Mouse (Mus musculus): ENCODE measurements around the gene Prtn3. TPM values are rescaled to one million over a fixed set of nuclear protein-coding genes. Genes with fewer than 3 reads are reported as not detected.

The Prtn3 gene
- polyA plus RNA-seq, 1 experiment from 2014 or later = 7.2 TPM

GRCm38 (mm10) chr10:79917532-79918100 is 43.3 kb downstream of the Prtn3 start:
- no peaks in the 10 kb centered on the region for H3K36me3 ChIP-seq (ENCODE audit: control insufficient read depth, insufficient read depth, low read length)
- H3K4me2 ChIP-seq (ENCODE audit: low read depth, low read length) = peak overlapping the region; percentile 93; the same call in 1 of the 2 replicates
- no peak overlapping the region for H3K9ac ChIP-seq (ENCODE audit: low read length)
- no peaks in the 10 kb centered on the region for H3K9me3 ChIP-seq (replicated peaks; ENCODE audit: control insufficient read depth, low read length)
- ATAC-seq (ENCODE audit: insufficient read depth, low FRiP score) = no peak
- H3K4me1 ChIP-seq (ENCODE audit: control insufficient read depth, insufficient read depth, low read length) = peaks cover 48% of the 10 kb centered on the region
- peaks cover 49% of the 10 kb centered on the region for H3K27me3 ChIP-seq (ENCODE audit: control insufficient read depth, insufficient read depth, low read length)
- 61% methylated on average over 5 of the region's 5 CpGs for WGBS
- no peak overlapping the region for H3K27ac ChIP-seq (ENCODE audit: low read length)
- peak overlapping the region; percentile 72; the same call in 1 of the 2 replicates for H3K4me3 ChIP-seq (replicated peaks; ENCODE audit: low read length)

GRCm38 (mm10) chr10:79918231-79919078 is 44.2 kb downstream of the Prtn3 start:
- H3K27ac ChIP-seq (ENCODE audit: low read length) = no peak overlapping the region
- peaks cover 51% of the 10 kb centered on the region for H3K27me3 ChIP-seq (ENCODE audit: control insufficient read depth, insufficient read depth, low read length)
- H3K4me1 ChIP-seq (ENCODE audit: control insufficient read depth, insufficient read depth, low read length) = peaks cover 48% of the 10 kb centered on the region
- peak overlapping the region; percentile 8 for H3K9ac ChIP-seq (ENCODE audit: low read length)
- no peak for ATAC-seq (ENCODE audit: insufficient read depth, low FRiP score)
- H3K36me3 ChIP-seq (ENCODE audit: control insufficient read depth, insufficient read depth, low read length) = no peaks in the 10 kb centered on the region
- 11% methylated on average over 35 of the region's 35 CpGs for WGBS
- H3K4me2 ChIP-seq (ENCODE audit: low read depth, low read length) = no peak overlapping the region; the same call in 1 of the 2 replicates
- peak overlapping the region; percentile 5; the same call in 1 of the 2 replicates for H3K4me3 ChIP-seq (replicated peaks; ENCODE audit: low read length)
- H3K9me3 ChIP-seq (replicated peaks; ENCODE audit: control insufficient read depth, low read length) = no peaks in the 10 kb centered on the region

GRCm38 (mm10) chr10:79919251-79919849 is 45.1 kb downstream of the Prtn3 start:
- peak overlapping the region; percentile 38 for H3K4me2 ChIP-seq (ENCODE audit: low read depth, low read length)
- H3K4me3 ChIP-seq (replicated peaks; ENCODE audit: low read length) = peak overlapping the region; percentile 22
- H3K9me3 ChIP-seq (replicated peaks; ENCODE audit: control insufficient read depth, low read length) = no peaks in the 10 kb centered on the region
- H3K27ac ChIP-seq (ENCODE audit: low read length) = no peak overlapping the region
- H3K4me1 ChIP-seq (ENCODE audit: control insufficient read depth, insufficient read depth, low read length) = peaks cover 42% of the 10 kb centered on the region
- no peaks in the 10 kb centered on the region for H3K36me3 ChIP-seq (ENCODE audit: control insufficient read depth, insufficient read depth, low read length)
- H3K9ac ChIP-seq (ENCODE audit: low read length) = peak overlapping the region; percentile 8; the same call in 1 of the 2 replicates
- ATAC-seq (ENCODE audit: insufficient read depth, low FRiP score) = no peak
- WGBS = 11% methylated on average over 21 of the region's 21 CpGs
- peaks cover 51% of the 10 kb centered on the region for H3K27me3 ChIP-seq (ENCODE audit: control insufficient read depth, insufficient read depth, low read length)

GRCm38 (mm10) chr10:79920056-79920890 is 46.0 kb downstream of the Prtn3 start:
- 25% methylated on average over 26 of the region's 26 CpGs for WGBS
- Histone ChIP-seq H3K27me3 (ENCODE audit: control insufficient read depth, insufficient read depth, low read length) (peaks cover 51% of the 10 kb centered on the region), H3K9ac (ENCODE audit: low read length) (no peak overlapping the region), H3K36me3 (ENCODE audit: control insufficient read depth, insufficient read depth, low read length) (no peaks in the 10 kb centered on the region), H3K27ac (ENCODE audit: low read length) (no peak overlapping the region), H3K4me3 (replicated peaks; ENCODE audit: low read length) (no peak overlapping the region; the same call in 1 of the 2 replicates), H3K4me1 (ENCODE audit: control insufficient read depth, insufficient read depth, low read length) (peaks cover 34% of the 10 kb centered on the region), H3K4me2 (ENCODE audit: low read depth, low read length) (no peak overlapping the region), H3K9me3 (replicated peaks; ENCODE audit: control insufficient read depth, low read length) (no peaks in the 10 kb centered on the region)
- ATAC-seq (ENCODE audit: insufficient read depth, low FRiP score) = no peak

GRCm38 (mm10) chr10:79920958-79921535 is 46.8 kb downstream of the Prtn3 start, which contains the start of gene R3hdm4:
Gene R3hdm4, minus strand, starts transcription at chr10:79921208.
- Histone ChIP-seq H3K27ac (ENCODE audit: low read length) (no peak within 1 kb of the TSS), H3K9ac (ENCODE audit: low read length) (peak within 1 kb of the TSS; percentile 46; the same call in 1 of the 2 replicates), H3K9me3 (replicated peaks; ENCODE audit: control insufficient read depth, low read length) (no peaks in the 10 kb centered on the region), H3K4me1 (ENCODE audit: control insufficient read depth, insufficient read depth, low read length) (peaks cover 33% of the 10 kb centered on the region), H3K4me2 (ENCODE audit: low read depth, low read length) (peak within 1 kb of the TSS; percentile 50), H3K36me3 (ENCODE audit: control insufficient read depth, insufficient read depth, low read length) (no peaks in the 10 kb centered on the region), H3K4me3 (replicated peaks; ENCODE audit: low read length) (peak within 1 kb of the TSS; percentile 28), H3K27me3 (ENCODE audit: control insufficient read depth, insufficient read depth, low read length) (peaks cover 51% of the 10 kb centered on the region)
- no peak for ATAC-seq (ENCODE audit: insufficient read depth, low FRiP score)
- 4% methylated on average over 41 of the region's 41 CpGs for WGBS

- H3K27me3 ChIP-seq (ENCODE audit: control insufficient read depth, insufficient read depth, low read length) = peaks cover 51% of the 10 kb centered on the region
- no peaks in the 10 kb centered on the region for H3K9me3 ChIP-seq (replicated peaks; ENCODE audit: control insufficient read depth, low read length)
- WGBS = 5% methylated on average over 34 of the region's 34 CpGs
- peak overlapping the region; percentile 50 for H3K4me2 ChIP-seq (ENCODE audit: low read depth, low read length)
- peaks cover 32% of the 10 kb centered on the region for H3K4me1 ChIP-seq (ENCODE audit: control insufficient read depth, insufficient read depth, low read length)
- no peaks in the 10 kb centered on the region for H3K36me3 ChIP-seq (ENCODE audit: control insufficient read depth, insufficient read depth, low read length)
- no peak overlapping the region for H3K27ac ChIP-seq (ENCODE audit: low read length)
- H3K9ac ChIP-seq (ENCODE audit: low read length) = peak overlapping the region; percentile 46; the same call in 1 of the 2 replicates
- H3K4me3 ChIP-seq (replicated peaks; ENCODE audit: low read length) = peak overlapping the region; percentile 28
- no peak for ATAC-seq (ENCODE audit: insufficient read depth, low FRiP score)
Measured at GRCm38 (mm10) chr10:79921572-79921971, 47.3 kb downstream of the Prtn3 start.

GRCm38 (mm10) chr10:79924998-79925784 is 50.9 kb downstream of the Prtn3 start:
- peaks cover 26% of the 10 kb centered on the region for H3K27me3 ChIP-seq (ENCODE audit: control insufficient read depth, insufficient read depth, low read length)
- no peaks in the 10 kb centered on the region for H3K9me3 ChIP-seq (replicated peaks; ENCODE audit: control insufficient read depth, low read length)
- no peak overlapping the region for H3K9ac ChIP-seq (ENCODE audit: low read length)
- no peak overlapping the region for H3K4me3 ChIP-seq (replicated peaks; ENCODE audit: low read length)
- WGBS = 10% methylated on average over 29 of the region's 29 CpGs
- peak overlapping the region; percentile 92 for H3K4me2 ChIP-seq (ENCODE audit: low read depth, low read length)
- H3K27ac ChIP-seq (ENCODE audit: low read length) = peak overlapping the region; percentile 95
- no peaks in the 10 kb centered on the region for H3K36me3 ChIP-seq (ENCODE audit: control insufficient read depth, insufficient read depth, low read length)
- H3K4me1 ChIP-seq (ENCODE audit: control insufficient read depth, insufficient read depth, low read length) = peaks cover 26% of the 10 kb centered on the region
- 0 out of 2 replicates have a peak, but pooled peaks have one; percentile 1 for ATAC-seq (ENCODE audit: insufficient read depth, low FRiP score)

All from stomach, embryonic 16.5 days (tissue).